In the genomic region with DNA sequence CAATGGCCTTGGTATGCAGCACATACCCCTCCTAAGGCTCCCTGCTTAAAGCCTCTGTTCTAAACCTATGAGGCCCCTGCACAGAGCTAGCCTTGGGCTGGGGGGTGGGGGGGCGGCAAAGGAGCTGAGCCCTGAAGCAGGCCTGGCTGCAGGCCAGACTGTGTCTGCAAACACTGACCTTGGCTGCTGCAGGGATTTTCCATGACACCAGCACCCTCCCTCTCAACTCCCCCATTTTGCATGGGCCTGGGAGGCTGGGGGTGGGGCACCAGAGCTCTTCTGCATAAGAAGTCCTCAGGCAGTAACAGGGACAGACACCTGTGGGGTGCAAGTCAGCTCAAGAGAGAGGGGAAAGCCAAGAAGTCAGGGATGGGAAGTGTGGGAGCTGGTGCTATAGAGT, we compare ENCODE assay signal across 9 mouse cellular contexts. TPM values are rescaled to one million over a fixed set of nuclear protein-coding genes. Genes with fewer than 3 reads are reported as not detected.
DNase-seq lines count a peak whose midpoint lies in the region; ATAC-seq lines count a peak whose summit lies in the region.
"Had no signal": no experiment of that assay in that cellular context is flagged by ENCODE, and none has a peak within 500 bp of the region (broad histone marks: within the 10 kb centered on the region; RNA-seq: fewer than 3 reads in every experiment).

No protein-coding gene starts in this region.

- 0 out of 2 replicates have a peak, but pooled peaks have one; percentile 41 for ATAC-seq in liver, embryonic 13.5 days (ENCODE audit: low read depth)

- no peak overlapping the region for H3K4me2 ChIP-seq in liver, embryonic 13.5 days
- H3K4me2 ChIP-seq: midbrain, embryonic 12.5 days had no signal

- whole genome bisulfite sequencing in liver, embryonic 13.5 days (ENCODE audit: insufficient replicate concordance), result 25% methylated on average over 1 of the region's 1 CpGs

- peak; percentile 94 for DNase-seq in ES-CJ7 (ENCODE audit: low read depth, low spot score)
- DNase-seq in adrenal gland, postnatal 10 days, result peak; percentile 93
- DNase-seq in heart, postnatal 25 days (ENCODE audit: low spot score), result peak; percentile 51
- DNase-seq in liver, embryonic 13.5 days, result no peak
- DNase-seq in frontal cortex, postnatal 14 days (ENCODE audit: low spot score in 2 of 2), result no peak
- DNase-seq in embryo, embryonic 11 days, result no peak
- DNase-seq in frontal cortex, adult 2 months (ENCODE audit: extremely low spot score in 1 of 2, low spot score in 1 of 2), result no peak
- DNase-seq in B cell, adult 2 months, result no peak

- H3K4me1 ChIP-seq in liver, embryonic 13.5 days (replicated peaks), result peaks cover 30% of the 10 kb centered on the region

- no peaks in the 10 kb centered on the region for H3K36me3 ChIP-seq in liver, embryonic 13.5 days
- H3K36me3 ChIP-seq: midbrain, embryonic 12.5 days had no signal

- no peak overlapping the region for H3K27ac ChIP-seq in liver, embryonic 13.5 days
- H3K27ac ChIP-seq: midbrain, embryonic 12.5 days had no signal

- H3K4me3 ChIP-seq in liver, embryonic 13.5 days (replicated peaks), result no peak overlapping the region
- H3K4me3 ChIP-seq: midbrain, embryonic 12.5 days had no signal

- H3K9ac ChIP-seq in liver, embryonic 13.5 days, result no peak overlapping the region
- H3K9ac ChIP-seq: midbrain, embryonic 12.5 days had no signal

- 0 out of 2 replicates have a peak, but pooled peaks cover 5% of the 10 kb centered on the region for H3K27me3 ChIP-seq in liver, embryonic 13.5 days

- no peaks in the 10 kb centered on the region for H3K9me3 ChIP-seq in liver, embryonic 13.5 days (replicated peaks)
- H3K9me3 ChIP-seq: midbrain, embryonic 12.5 days had no signal

- intact Hi-C loops in heart, postnatal 25 days (cut with DNase I), result loop anchor here (5.0 kb wide), 1 partner anchor 37 kb away; no protein-coding TSS in a partner anchor

RNA-seq across cellular contexts. Expression of gene Kcnk3, which starts 26.3 kb away (rescaled TPM):
- total RNA-seq in adrenal gland, postnatal 10 days (2021), result 100 to 1,000 TPM; 549 to 558 TPM
- total RNA-seq in heart, postnatal 25 days (2021), result 100 to 1,000 TPM; 250 to 251 TPM
- 0.13 and 0.30 TPM in 2 replicates for polyA plus RNA-seq in liver, embryonic 13.5 days (2015; fragmentation: Nextera tagmentation; extraction: Ambion mirVana)
- 18.0 and 23.1 TPM in 2 replicates for polyA plus RNA-seq in frontal cortex, adult 2 months (2012; rRNA removed)

RNA-seq across cellular contexts. Expression of gene Slc35f6, which starts 33.5 kb away (rescaled TPM):
- total RNA-seq in adrenal gland, postnatal 10 days (2021), result 10 to 100 TPM; 30.4 to 34.6 TPM
- 10 to 100 TPM; 44.1 to 47.2 TPM for total RNA-seq in heart, postnatal 25 days (2021)
- polyA plus RNA-seq in liver, embryonic 13.5 days (2015; fragmentation: Nextera tagmentation; extraction: Ambion mirVana), result 10.2 and 10.6 TPM in 2 replicates
- polyA plus RNA-seq in frontal cortex, adult 2 months (2012; rRNA removed), result 56.5 and 56.9 TPM in 2 replicates

RNA-seq across cellular contexts. Expression of gene Cenpa, which starts 52.4 kb away (rescaled TPM):
- total RNA-seq in adrenal gland, postnatal 10 days (2021), result 10 to 100 TPM; 38.0 to 54.0 TPM
- total RNA-seq in heart, postnatal 25 days (2021), result 10 to 100 TPM; 42.0 to 43.0 TPM
- 229 and 232 TPM in 2 replicates for polyA plus RNA-seq in liver, embryonic 13.5 days (2015; fragmentation: Nextera tagmentation; extraction: Ambion mirVana)
- 3.5 and 4.3 TPM in 2 replicates for polyA plus RNA-seq in frontal cortex, adult 2 months (2012; rRNA removed)

Comparison
In these comparisons a context has a peak if more than half of its experiments do, and no peak if none do; other contexts are left out.
1. DNase-seq: peak in ES-CJ7 (single experiment), adrenal gland, postnatal 10 days (single experiment) and heart, postnatal 25 days (single experiment); none in liver, embryonic 13.5 days (single experiment), frontal cortex, postnatal 14 days (0 of 2), embryo, embryonic 11 days (single experiment), frontal cortex, adult 2 months (0 of 2) and B cell, adult 2 months (0 of 2).